Mouse (Mus musculus) midbrain, embryonic 14.5 days (tissue): ENCODE measurements around the gene Rtn2. TPM values are rescaled to one million over a fixed set of nuclear protein-coding genes. Genes with fewer than 3 reads are reported as not detected.
A peak's percentile ranks its signal among the peaks of the same experiment; 100 is the strongest.

Experiments
- ATAC-seq: fragments of 200-750 bp; cut with Nextera tagmentation; 2 replicates; pipeline ENCODE4 v1.8.0; 2017; ENCODE audit warnings: moderate number of reproducible peaks, moderate library complexity; ENCODE audit not compliant: low FRiP score, low TSS enrichment
- DNase-seq: peaks from one replicate; pipeline ENCODE4 v3.0.0-alpha.2; 2015
- H3K27ac ChIP-seq: fragments of 300-500 bp; sonication (generic); replicated peaks from 2 replicates; pipeline ENCODE4 v1.5.1; 2014; ENCODE audit warnings: mild to moderate bottlenecking, low read depth, low read length, moderate library complexity
- H3K27me3 ChIP-seq: fragments of 300-500 bp; sonication (generic); 2 replicates; pipeline ENCODE4 v1.6.1; 2014; ENCODE audit warnings: low read length, control low read depth, mixed read lengths; ENCODE audit not compliant: control insufficient read depth, insufficient read depth
- H3K36me3 ChIP-seq: fragments of 300-500 bp; sonication (generic); 2 replicates; pipeline ENCODE4 v1.6.1; 2014; ENCODE audit warnings: low read length, control low read depth; ENCODE audit not compliant: control insufficient read depth, insufficient read depth
- H3K4me1 ChIP-seq: fragments of 300-500 bp; sonication (generic); 2 replicates; pipeline ENCODE4 v1.6.1; 2014; ENCODE audit warnings: mild to moderate bottlenecking, antibody characterized with exemption, low read length, control low read depth; ENCODE audit not compliant: control insufficient read depth, insufficient read depth
- H3K4me2 ChIP-seq: fragments of 300-500 bp; sonication (generic); 2 replicates; pipeline ENCODE4 v1.6.1; 2014; ENCODE audit warnings: mild to moderate bottlenecking, low read length, moderate library complexity
- H3K4me3 ChIP-seq: fragments of 300-500 bp; sonication (generic); replicated peaks from 2 replicates; pipeline ENCODE4 v1.5.1; 2014; ENCODE audit warnings: low read depth, low read length
- H3K9ac ChIP-seq: fragments of 300-500 bp; sonication (generic); replicated peaks from 2 replicates; pipeline ENCODE4 v1.6.1; 2014; ENCODE audit warnings: mild to moderate bottlenecking, low read length, moderate library complexity
- H3K9me3 ChIP-seq: fragments of 300-500 bp; sonication (generic); 2 replicates; pipeline ENCODE4 v1.6.1; 2016; ENCODE audit warnings: low read length, control low read depth, mixed read lengths; ENCODE audit not compliant: control insufficient read depth
- WGBS: fragments of 180-500 bp; shearing (Covaris S2); extraction: QIAGEN DNeasy Blood & Tissue Kit; methylation state at CpG from one replicate; pipeline ENCODE4 v1.1.7; 2014; 5-methylcytosine and 5-hydroxymethylcytosine counted together
- polyA plus RNA-seq: library from polyadenylated mRNA; unstranded; fragments of >200 nt; fragmentation: Nextera tagmentation; extraction: Ambion mirVana; gene quantifications from 2 replicates; pipeline ENCODE4 v1.2.1, GENCODE M21; 2014

Rtn2 gene
- polyA plus RNA-seq, 1 experiment from 2014 or later, result 100.0 TPM

DNA sequence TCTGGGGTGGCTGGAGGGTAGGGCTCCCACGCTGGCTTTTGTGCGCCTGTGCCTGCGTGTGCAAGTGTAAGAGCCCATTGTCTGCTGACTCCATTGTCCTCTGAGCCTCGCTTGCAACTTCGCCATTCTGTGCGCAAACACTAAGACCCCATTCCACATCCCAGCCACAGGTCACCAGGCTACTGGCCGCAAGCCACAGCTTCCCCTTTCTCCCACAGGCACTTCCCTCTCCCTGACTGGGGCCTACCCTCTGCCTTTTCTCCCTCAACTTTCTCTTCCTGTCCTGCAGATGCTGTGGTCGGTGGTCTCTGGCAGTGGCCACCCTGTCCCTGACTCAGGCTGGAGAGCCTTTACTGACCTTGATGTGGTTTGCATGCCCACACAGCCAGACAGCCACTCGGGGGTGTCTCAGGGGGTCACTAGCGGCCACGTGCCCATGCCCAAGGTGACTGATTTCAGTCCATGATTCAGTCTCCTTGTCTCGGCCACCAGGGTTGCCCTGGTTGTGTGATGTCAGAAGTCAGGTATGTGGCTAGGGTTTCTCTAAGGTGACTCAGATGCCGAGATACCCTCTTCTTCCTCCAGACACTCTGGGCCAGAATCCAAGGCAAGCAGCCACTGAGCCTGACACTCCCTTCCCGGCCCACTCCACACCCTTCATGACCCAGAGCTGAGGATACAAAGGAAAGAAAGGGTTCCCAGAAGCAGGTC, 34.2 kb downstream of the Rtn2 start:
- ATAC-seq (no peak), DNase-seq (no peak)
- Histone ChIP-seq H3K9me3 (no peaks in the 10 kb centered on the region), H3K4me2 (no peak overlapping the region), H3K4me1 (peaks cover 9% of the 10 kb centered on the region), H3K27ac (no peak overlapping the region), H3K4me3 (no peak overlapping the region), H3K36me3 (no peaks in the 10 kb centered on the region), H3K9ac (no peak overlapping the region), H3K27me3 (no peaks in the 10 kb centered on the region)
- WGBS, result 38% methylated on average over 14 of the region's 14 CpGs

DNA sequence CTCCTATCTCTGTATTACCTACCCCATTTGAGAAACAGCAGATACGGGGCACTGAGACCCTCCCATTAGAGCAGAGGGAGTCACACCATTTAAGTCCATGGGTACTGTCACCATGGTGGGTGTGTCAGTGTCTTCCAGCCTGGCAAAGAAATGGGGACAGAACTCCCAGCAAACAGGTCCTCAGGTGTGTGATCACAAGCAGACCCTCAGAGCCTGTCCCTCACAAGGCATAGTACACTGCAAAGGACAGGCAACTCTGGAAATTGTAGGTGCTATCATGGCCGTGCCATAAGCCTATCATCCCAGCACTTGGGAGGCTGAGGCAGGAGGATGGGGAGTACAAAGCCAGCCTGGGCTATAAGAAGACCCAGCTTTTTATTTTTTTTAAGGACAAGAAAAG, 35.8 kb downstream of the Rtn2 start:
- H3K9ac ChIP-seq, result no peak overlapping the region
- no peak overlapping the region for H3K4me2 ChIP-seq
- DNase-seq (no peak), ATAC-seq (no peak)
- no peaks in the 10 kb centered on the region for H3K9me3 ChIP-seq
- no peak overlapping the region for H3K4me3 ChIP-seq
- no peak overlapping the region for H3K27ac ChIP-seq
- H3K36me3 ChIP-seq, result no peaks in the 10 kb centered on the region
- H3K4me1 ChIP-seq, result peaks cover 9% of the 10 kb centered on the region
- H3K27me3 ChIP-seq, result no peaks in the 10 kb centered on the region
- WGBS, result 74% methylated on average over 2 of the region's 2 CpGs

- Histone ChIP-seq H3K9me3 (no peaks in the 10 kb centered on the region), H3K27me3 (no peaks in the 10 kb centered on the region), H3K4me1 (peaks cover 9% of the 10 kb centered on the region), H3K36me3 (no peaks in the 10 kb centered on the region), H3K4me3 (no peak overlapping the region), H3K4me2 (no peak overlapping the region), H3K9ac (no peak overlapping the region), H3K27ac (no peak overlapping the region)
- no peak for DNase-seq
- no peak for ATAC-seq
- WGBS, result 83% methylated on average over 7 of the region's 7 CpGs
Measured at GRCm38 (mm10) chr7:19318676-19319075, 36.3 kb downstream of the Rtn2 start.

DNA sequence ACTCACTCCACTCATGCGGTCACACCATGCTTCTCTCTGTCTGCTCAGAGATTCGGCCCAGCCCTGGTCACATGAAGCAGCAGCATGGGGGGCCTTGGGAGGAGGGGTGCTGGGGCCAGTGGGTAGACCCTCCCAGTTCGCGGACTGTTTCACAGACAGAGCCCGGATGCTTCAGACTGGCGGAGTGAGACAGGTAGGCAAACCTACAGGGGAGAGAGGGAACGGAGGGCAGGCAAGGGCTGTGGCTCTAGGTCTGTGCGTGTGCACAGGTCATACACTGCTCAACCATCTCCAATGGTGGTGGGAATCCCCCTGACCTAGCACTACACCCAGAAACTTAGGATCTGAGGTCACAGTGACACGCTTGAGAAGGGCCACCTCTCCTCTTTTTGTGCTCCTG, 37.0 kb downstream of the Rtn2 start:
- Histone ChIP-seq H3K4me1 (peaks cover 9% of the 10 kb centered on the region), H3K27ac (peak overlapping the region; percentile 16; the same call in 1 of the 2 replicates), H3K27me3 (no peaks in the 10 kb centered on the region), H3K36me3 (no peaks in the 10 kb centered on the region), H3K4me2 (peak overlapping the region; percentile 59), H3K9me3 (no peaks in the 10 kb centered on the region), H3K4me3 (peak overlapping the region; percentile 42), H3K9ac (peak overlapping the region; percentile 40)
- DNase-seq (peak; percentile 20), ATAC-seq (peak; percentile 41)
- WGBS, result 12% methylated on average over 9 of the region's 9 CpGs

- Histone ChIP-seq H3K27ac (peak overlapping the region; percentile 16; the same call in 1 of the 2 replicates), H3K36me3 (no peaks in the 10 kb centered on the region), H3K9me3 (no peaks in the 10 kb centered on the region), H3K27me3 (no peaks in the 10 kb centered on the region), H3K4me3 (peak overlapping the region; percentile 42), H3K9ac (peak overlapping the region; percentile 40), H3K4me2 (peak overlapping the region; percentile 59), H3K4me1 (peaks cover 9% of the 10 kb centered on the region)
- under 1% methylated on average over 41 of the region's 41 CpGs for WGBS
- peak; percentile 99 for DNase-seq
- ATAC-seq, result peak; percentile 96
Measured at GRCm38 (mm10) chr7:19319906-19320305, 37.5 kb downstream of the Rtn2 start.

DNA sequence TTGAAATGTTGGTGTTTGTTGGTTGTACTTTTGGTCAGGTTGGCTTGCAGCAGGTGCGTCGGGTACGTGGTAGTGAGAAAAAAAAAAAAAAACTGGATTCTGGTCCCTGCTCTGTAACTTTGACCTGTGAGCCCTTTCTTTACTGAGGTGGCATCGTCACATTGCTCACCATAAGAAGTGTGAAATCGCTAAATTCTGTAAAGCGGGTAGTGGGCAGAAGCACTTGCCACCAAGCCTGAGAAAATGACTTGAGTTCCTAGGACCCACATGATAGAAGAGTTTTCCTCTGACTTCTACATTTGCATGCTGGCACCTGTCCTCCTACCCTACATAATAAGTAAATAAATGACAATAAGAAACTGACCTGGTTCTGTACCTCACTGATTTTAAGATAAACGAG, 38.2 kb downstream of the Rtn2 start:
- H3K9ac ChIP-seq, result peak overlapping the region; percentile 21; the same call in 1 of the 2 replicates
- H3K27me3 ChIP-seq, result no peaks in the 10 kb centered on the region
- H3K4me1 ChIP-seq, result peaks cover 9% of the 10 kb centered on the region
- no peaks in the 10 kb centered on the region for H3K9me3 ChIP-seq
- no peaks in the 10 kb centered on the region for H3K36me3 ChIP-seq
- H3K4me2 ChIP-seq, result peak overlapping the region; percentile 59
- H3K27ac ChIP-seq, result no peak overlapping the region
- DNase-seq, result no peak
- WGBS, result 40% methylated on average over 7 of the region's 7 CpGs
- no peak for ATAC-seq
- peak overlapping the region; percentile 42 for H3K4me3 ChIP-seq

- 70% methylated on average over 5 of the region's 5 CpGs for WGBS
- Histone ChIP-seq H3K4me3 (no peak overlapping the region), H3K4me1 (peaks cover 11% of the 10 kb centered on the region), H3K9me3 (no peaks in the 10 kb centered on the region), H3K27ac (no peak overlapping the region), H3K27me3 (no peaks in the 10 kb centered on the region), H3K36me3 (no peaks in the 10 kb centered on the region), H3K9ac (no peak overlapping the region), H3K4me2 (no peak overlapping the region)
- DNase-seq (no peak), ATAC-seq (no peak)
Measured at GRCm38 (mm10) chr7:19321464-19321863, 39.0 kb downstream of the Rtn2 start.

- H3K4me2 ChIP-seq, result no peak overlapping the region
- H3K9me3 ChIP-seq, result no peaks in the 10 kb centered on the region
- no peak overlapping the region for H3K4me3 ChIP-seq
- ATAC-seq (no peak), DNase-seq (no peak)
- H3K4me1 ChIP-seq, result peaks cover 17% of the 10 kb centered on the region
- no peaks in the 10 kb centered on the region for H3K36me3 ChIP-seq
- no peak overlapping the region for H3K27ac ChIP-seq
- no peak overlapping the region for H3K9ac ChIP-seq
- WGBS, result 63% methylated on average over 9 of the region's 9 CpGs
- no peaks in the 10 kb centered on the region for H3K27me3 ChIP-seq
Measured at GRCm38 (mm10) chr7:19322489-19322888, 40.1 kb downstream of the Rtn2 start.

- Histone ChIP-seq H3K27ac (no peak overlapping the region), H3K27me3 (no peaks in the 10 kb centered on the region), H3K4me1 (peaks cover 17% of the 10 kb centered on the region), H3K9me3 (no peaks in the 10 kb centered on the region), H3K4me3 (no peak overlapping the region), H3K9ac (no peak overlapping the region), H3K4me2 (no peak overlapping the region), H3K36me3 (no peaks in the 10 kb centered on the region)
- ATAC-seq (no peak), DNase-seq (no peak)
- 87% methylated on average over 11 of the region's 11 CpGs for WGBS
Measured at GRCm38 (mm10) chr7:19324221-19324620, 41.8 kb downstream of the Rtn2 start.
